Mouse (Mus musculus) hindbrain, embryonic 13.5 days (tissue): ENCODE measurements around the gene Acoxl. TPM values are rescaled to one million over a fixed set of nuclear protein-coding genes. Genes with fewer than 3 reads are reported as not detected.

ENCODE experiments used
- ATAC-seq: fragments of 200-750 bp; cut with Nextera tagmentation; 2 replicates; pipeline ENCODE4 v1.8.0; 2017; ENCODE audit warnings: moderate TSS enrichment; ENCODE audit not compliant: low FRiP score
- H3K27ac ChIP-seq: fragments of 300-500 bp; sonication (generic); 2 replicates; pipeline ENCODE4 v1.5.1; 2015; ENCODE audit warnings: inconsistent platforms, mild to moderate bottlenecking, moderate library complexity
- H3K27me3 ChIP-seq: fragments of 300-500 bp; sonication (generic); 2 replicates; pipeline ENCODE4 v1.6.1; 2015; ENCODE audit warnings: mild to moderate bottlenecking, inconsistent platforms
- H3K36me3 ChIP-seq: fragments of 300-500 bp; sonication (generic); 2 replicates; pipeline ENCODE4 v1.6.1; 2015; ENCODE audit warnings: mild to moderate bottlenecking, inconsistent platforms
- H3K4me1 ChIP-seq: fragments of 300-500 bp; sonication (generic); replicated peaks from 2 replicates; pipeline ENCODE4 v1.6.1; 2015; ENCODE audit warnings: inconsistent platforms
- H3K4me2 ChIP-seq: fragments of 300-500 bp; sonication (generic); 2 replicates; pipeline ENCODE4 v1.6.1; 2015; ENCODE audit warnings: inconsistent platforms, mild to moderate bottlenecking, moderate library complexity
- H3K4me3 ChIP-seq: fragments of 300-500 bp; sonication (generic); 2 replicates; pipeline ENCODE4 v1.5.1; 2015; ENCODE audit warnings: mild to moderate bottlenecking, inconsistent platforms
- H3K9ac ChIP-seq: fragments of 300-500 bp; sonication (generic); 2 replicates; pipeline ENCODE4 v1.6.1; 2015; ENCODE audit warnings: mild to moderate bottlenecking, inconsistent platforms
- H3K9me3 ChIP-seq: fragments of 300-500 bp; sonication (generic); 2 replicates; pipeline ENCODE4 v1.6.1; 2016; ENCODE audit warnings: inconsistent platforms
- WGBS: fragments of 180-500 bp; shearing (Covaris S2); methylation state at CpG from one replicate; pipeline ENCODE4 v1.1.7; 2015; 5-methylcytosine and 5-hydroxymethylcytosine counted together
- polyA plus RNA-seq: library from polyadenylated mRNA; unstranded; fragments of >200 nt; fragmentation: Nextera tagmentation; extraction: Ambion mirVana; gene quantifications from 2 replicates; pipeline ENCODE4 v1.2.1, GENCODE M21; 2015

Acoxl gene
- polyA plus RNA-seq, 1 experiment from 2014 or later, result not detected

- Histone ChIP-seq H3K36me3 (peaks cover 24% of the 10 kb centered on the region), H3K4me2 (no peak overlapping the region), H3K4me3 (no peak overlapping the region), H3K27me3 (no peaks in the 10 kb centered on the region), H3K4me1 (peaks cover 50% of the 10 kb centered on the region), H3K9me3 (no peaks in the 10 kb centered on the region), H3K9ac (peak overlapping the region; percentile 24; the same call in 1 of the 2 replicates), H3K27ac (0 out of 2 replicates have a peak overlapping the region, but pooled peaks have one; percentile 44)
- WGBS, result 86% methylated on average over 16 of the region's 16 CpGs
- ATAC-seq, result no peak
These were observed 314.3 kb downstream of the Acoxl start for GRCm38 (mm10) chr2:128152845-128153550.

DNA sequence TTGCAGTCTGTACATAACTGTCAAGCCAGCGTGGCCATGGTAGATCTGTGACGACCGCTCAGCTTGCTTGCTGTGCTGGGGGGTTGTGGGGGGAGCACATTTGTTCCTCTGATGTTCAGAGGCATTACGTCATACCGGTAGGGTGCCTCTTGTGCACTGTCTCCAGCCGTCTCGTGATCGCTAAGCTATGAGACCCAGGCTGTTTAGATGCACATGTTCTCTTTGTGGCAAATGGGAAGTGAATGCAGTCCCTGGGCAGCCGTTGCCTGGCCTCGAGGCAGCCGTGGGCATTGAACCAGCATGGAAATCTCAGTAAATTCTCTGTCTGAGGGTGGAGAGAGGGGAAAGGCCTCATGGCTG lies 314.9 kb downstream of the Acoxl start:
- WGBS, result 45% methylated on average over 11 of the region's 11 CpGs
- Histone ChIP-seq H3K9ac (peak overlapping the region; percentile 24; the same call in 1 of the 2 replicates), H3K4me1 (peaks cover 50% of the 10 kb centered on the region), H3K36me3 (peaks cover 23% of the 10 kb centered on the region), H3K27ac (no peak overlapping the region), H3K9me3 (no peaks in the 10 kb centered on the region), H3K4me2 (no peak overlapping the region), H3K4me3 (no peak overlapping the region), H3K27me3 (no peaks in the 10 kb centered on the region)
- peak; percentile 47; the same call in 1 of the 2 replicates for ATAC-seq

- 0 out of 2 replicates have a peak, but pooled peaks have one; percentile 13 for ATAC-seq
- WGBS, result 92% methylated on average over 13 of the region's 13 CpGs
These were observed 316.9 kb downstream of the Acoxl start for GRCm38 (mm10) chr2:128155412-128156066.

GRCm38 (mm10) chr2:128156067-128156462 lies 317.4 kb downstream of the Acoxl start:
- peak overlapping the region; percentile 52; the same call in 1 of the 2 replicates for H3K27ac ChIP-seq
- ATAC-seq, result 0 out of 2 replicates have a peak, but pooled peaks have one; percentile 21
- no peak overlapping the region; the same call in 1 of the 2 replicates for H3K9ac ChIP-seq
- peaks cover 9% of the 10 kb centered on the region for H3K36me3 ChIP-seq
- H3K4me1 ChIP-seq, result peaks cover 65% of the 10 kb centered on the region
- no peaks in the 10 kb centered on the region for H3K9me3 ChIP-seq
- 64% methylated on average over 5 of the region's 5 CpGs for whole genome bisulfite sequencing
- H3K4me3 ChIP-seq, result no peak overlapping the region
- H3K27me3 ChIP-seq, result no peaks in the 10 kb centered on the region
- no peak overlapping the region for H3K4me2 ChIP-seq

More at GRCm38 (mm10) chr2:128155412-128156066, 316.9 kb downstream of the Acoxl start:
- no peaks in the 10 kb centered on the region for H3K9me3 ChIP-seq
- peaks cover 14% of the 10 kb centered on the region for H3K36me3 ChIP-seq
- H3K4me1 ChIP-seq, result peaks cover 65% of the 10 kb centered on the region
- no peak overlapping the region for H3K4me3 ChIP-seq
- H3K9ac ChIP-seq, result no peak overlapping the region; the same call in 1 of the 2 replicates
- H3K27ac ChIP-seq, result peak overlapping the region; percentile 46; the same call in 1 of the 2 replicates
- H3K4me2 ChIP-seq, result no peak overlapping the region
- no peaks in the 10 kb centered on the region for H3K27me3 ChIP-seq

- Histone ChIP-seq H3K9me3 (no peaks in the 10 kb centered on the region), H3K27ac (peak overlapping the region; percentile 30; the same call in 1 of the 2 replicates), H3K4me3 (no peak overlapping the region), H3K9ac (no peak overlapping the region), H3K27me3 (no peaks in the 10 kb centered on the region), H3K4me2 (no peak overlapping the region), H3K36me3 (peaks cover 7% of the 10 kb centered on the region), H3K4me1 (peaks cover 65% of the 10 kb centered on the region)
- WGBS, result 76% methylated on average over 12 of the region's 12 CpGs
- ATAC-seq, result 0 out of 2 replicates have a peak, but pooled peaks have one; percentile 4
These were observed 318.1 kb downstream of the Acoxl start for GRCm38 (mm10) chr2:128156557-128157412.

DNA sequence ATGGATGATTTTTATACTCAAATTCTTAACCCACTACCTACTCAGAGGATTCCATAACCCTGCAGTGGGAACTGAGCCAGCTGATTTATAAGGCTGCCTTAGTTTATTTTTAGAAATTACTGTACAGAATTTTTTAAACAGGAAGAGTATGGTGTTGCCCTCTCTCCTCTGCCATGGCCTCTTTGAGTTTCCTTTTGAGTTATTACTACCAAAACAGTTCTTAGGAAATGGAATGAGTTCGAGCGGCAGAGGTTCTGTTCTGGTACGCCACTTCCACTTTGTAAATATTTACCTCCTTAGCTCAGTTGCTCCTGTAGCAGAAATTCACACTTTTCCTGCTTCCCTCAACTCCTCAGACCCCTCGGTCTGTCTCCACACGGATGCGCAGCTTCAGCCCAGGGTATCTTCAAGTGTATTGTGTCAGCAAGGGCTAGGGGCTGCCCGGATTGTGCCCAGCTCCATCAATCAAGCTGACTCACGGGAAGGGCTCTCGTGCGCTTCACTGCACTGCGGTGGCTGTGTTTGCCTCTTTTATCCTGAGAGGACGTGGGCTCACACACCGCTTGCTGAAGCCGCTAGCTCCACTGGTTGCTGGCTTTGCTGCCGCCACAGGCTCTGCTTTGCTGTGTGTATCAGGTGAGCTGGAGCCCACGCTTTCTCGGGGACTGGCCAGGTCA lies 320.2 kb downstream of the Acoxl start:
- H3K27me3 ChIP-seq, result no peaks in the 10 kb centered on the region
- 42% methylated on average over 17 of the region's 17 CpGs for WGBS
- no peaks in the 10 kb centered on the region for H3K9me3 ChIP-seq
- H3K4me2 ChIP-seq, result peak overlapping the region; percentile 26; the same call in 1 of the 2 replicates
- H3K4me3 ChIP-seq, result no peak overlapping the region
- H3K9ac ChIP-seq, result no peak overlapping the region; the same call in 1 of the 2 replicates
- peaks cover 45% of the 10 kb centered on the region for H3K4me1 ChIP-seq
- peaks cover 7% of the 10 kb centered on the region for H3K36me3 ChIP-seq
- peak overlapping the region; percentile 55; the same call in 1 of the 2 replicates for H3K27ac ChIP-seq
- peak; percentile 37; the same call in 1 of the 2 replicates for ATAC-seq

DNA sequence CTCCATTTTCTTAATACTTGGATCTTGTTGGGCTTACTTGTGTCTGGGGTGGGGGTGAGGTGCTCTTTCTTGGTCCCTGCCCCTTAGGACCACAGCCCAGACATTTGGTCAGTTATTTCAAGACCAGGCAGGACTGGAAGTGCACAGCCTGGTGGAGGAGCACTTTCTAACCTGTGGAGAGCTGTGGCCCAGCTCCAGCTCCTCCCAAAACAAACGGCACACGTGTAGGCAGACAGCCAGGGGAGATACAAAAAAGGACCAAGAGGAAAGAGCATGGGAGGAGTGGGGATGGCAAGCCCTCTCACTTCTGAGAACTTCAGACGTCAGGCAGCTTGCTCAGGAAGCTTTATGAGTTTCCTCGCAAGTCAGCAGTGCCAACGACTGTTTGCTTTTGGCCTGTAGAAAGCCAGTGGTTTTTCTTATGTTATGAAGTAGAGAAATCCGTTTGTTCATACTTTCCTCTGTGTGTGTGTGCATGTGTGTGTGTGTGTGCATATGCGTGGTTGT lies 321.0 kb downstream of the Acoxl start:
- 75% methylated on average over 7 of the region's 7 CpGs for WGBS
- Histone ChIP-seq H3K4me3 (no peak overlapping the region), H3K4me2 (no peak overlapping the region), H3K9ac (peak overlapping the region; percentile 29; the same call in 1 of the 2 replicates), H3K9me3 (no peaks in the 10 kb centered on the region), H3K4me1 (peaks cover 44% of the 10 kb centered on the region), H3K36me3 (peaks cover 7% of the 10 kb centered on the region), H3K27me3 (no peaks in the 10 kb centered on the region), H3K27ac (no peak overlapping the region; the same call in 1 of the 2 replicates)
- no peak for ATAC-seq

DNA sequence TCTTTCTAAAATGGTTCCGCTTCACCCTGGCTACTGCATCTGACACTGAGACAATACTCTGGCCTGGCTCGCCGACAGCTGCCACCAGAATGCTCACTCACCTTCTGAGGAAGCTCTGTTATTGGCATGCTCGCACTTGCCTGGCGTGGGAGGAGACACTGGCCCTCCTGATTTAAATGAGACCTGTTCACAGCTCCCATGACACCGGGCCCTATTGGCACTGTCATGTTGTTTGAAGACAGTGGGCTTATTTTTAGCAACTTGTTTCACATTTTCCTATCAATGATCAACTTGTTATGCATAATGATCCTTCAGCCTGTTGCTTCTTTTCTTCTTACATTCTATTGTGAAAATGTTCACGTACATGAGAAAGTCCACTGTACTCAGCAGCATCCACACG lies 324.5 kb downstream of the Acoxl start:
- Histone ChIP-seq H3K4me2 (no peak overlapping the region), H3K4me1 (peaks cover 21% of the 10 kb centered on the region), H3K27me3 (no peaks in the 10 kb centered on the region), H3K27ac (no peak overlapping the region), H3K9ac (no peak overlapping the region), H3K9me3 (no peaks in the 10 kb centered on the region), H3K4me3 (no peak overlapping the region), H3K36me3 (peaks cover 6% of the 10 kb centered on the region)
- 79% methylated on average over 8 of the region's 8 CpGs for WGBS
- ATAC-seq, result no peak

- H3K4me3 ChIP-seq, result no peak overlapping the region
- no peaks in the 10 kb centered on the region for H3K36me3 ChIP-seq
- peaks cover 5% of the 10 kb centered on the region; the same call in 1 of the 2 replicates for H3K4me1 ChIP-seq
- H3K4me2 ChIP-seq, result no peak overlapping the region
- no peak overlapping the region for H3K27ac ChIP-seq
- H3K9ac ChIP-seq, result no peak overlapping the region
- 52% methylated on average over 13 of the region's 13 CpGs for WGBS
- H3K9me3 ChIP-seq, result no peaks in the 10 kb centered on the region
- no peaks in the 10 kb centered on the region for H3K27me3 ChIP-seq
- ATAC-seq, result no peak
These were observed 328.1 kb downstream of the Acoxl start for GRCm38 (mm10) chr2:128166623-128167423.

DNA sequence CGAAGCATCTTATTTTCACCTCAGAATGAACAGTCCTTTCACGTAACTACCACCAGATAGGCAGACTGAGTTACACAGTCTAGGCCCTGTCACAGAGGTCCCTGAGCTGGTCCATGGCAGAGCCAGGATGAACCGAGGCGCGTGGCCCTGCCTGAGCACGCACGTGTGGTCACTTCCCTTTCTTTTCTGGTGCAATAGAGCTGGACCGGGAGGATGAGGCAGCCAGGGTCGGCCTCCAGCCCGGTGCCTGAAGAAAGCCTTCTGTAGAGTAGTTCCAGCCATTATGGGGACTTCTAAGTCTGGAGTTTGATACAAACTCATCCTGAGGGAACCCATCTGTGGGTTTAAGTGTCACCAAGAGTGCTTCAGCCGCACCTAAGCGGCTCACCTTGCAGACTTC lies 329.3 kb downstream of the Acoxl start:
- Histone ChIP-seq H3K27me3 (no peaks in the 10 kb centered on the region), H3K4me3 (no peak overlapping the region), H3K4me2 (no peak overlapping the region), H3K27ac (no peak overlapping the region), H3K36me3 (no peaks in the 10 kb centered on the region), H3K9ac (no peak overlapping the region), H3K4me1 (peaks cover 5% of the 10 kb centered on the region; the same call in 1 of the 2 replicates), H3K9me3 (no peaks in the 10 kb centered on the region)
- 97% methylated on average over 12 of the region's 12 CpGs for WGBS
- ATAC-seq, result no peak
